Mouse (Mus musculus) left cerebral cortex, adult 2 months (tissue): ENCODE data around the gene Ttll11. TPM values are rescaled to one million over a fixed set of nuclear protein-coding genes. Genes with fewer than 3 reads are reported as not detected.
A peak's percentile ranks its signal among the peaks of the same experiment; 100 is the strongest.

Experiments used
- DNase-seq, 2 experiments: peaks; one replicate each; pipeline ENCODE4 v3.0.0; 2021 to 2022; ENCODE audit warnings: low spot score in 2 of 2, mixed read lengths in 1 of 2; ENCODE audit errors: extremely low spot score in 1 of 2
- H3K27ac ChIP-seq: fragments of 200-600 bp; 2 replicates; pipeline ENCODE4 v1.8.1; 2022
- H3K4me3 ChIP-seq: fragments of 200-600 bp; 2 replicates; pipeline ENCODE4 v1.8.1; 2022
- CTCF ChIP-seq: fragments of 200-600 bp; IDR thresholded peaks from 2 replicates; pipeline ENCODE4 v1.8.1; 2022; ENCODE audit warnings: antibody characterized with exemption, mild to moderate bottlenecking, moderate library complexity
- intact Hi-C: fragments of 180-260 bp; cut with DNase I; formaldehyde crosslinking; loops from one replicate; pipeline ENCODE4 v1.15.1; 2025
- total RNA-seq, 2 experiments: library from RNA; stranded (reverse); gene quantifications; 2 replicates each; pipeline ENCODE4 v1.2.3; 2021

The Ttll11 gene
- total RNA-seq, 2 experiments from 2014 or later: 40.2 to 42.2 TPM

DNA sequence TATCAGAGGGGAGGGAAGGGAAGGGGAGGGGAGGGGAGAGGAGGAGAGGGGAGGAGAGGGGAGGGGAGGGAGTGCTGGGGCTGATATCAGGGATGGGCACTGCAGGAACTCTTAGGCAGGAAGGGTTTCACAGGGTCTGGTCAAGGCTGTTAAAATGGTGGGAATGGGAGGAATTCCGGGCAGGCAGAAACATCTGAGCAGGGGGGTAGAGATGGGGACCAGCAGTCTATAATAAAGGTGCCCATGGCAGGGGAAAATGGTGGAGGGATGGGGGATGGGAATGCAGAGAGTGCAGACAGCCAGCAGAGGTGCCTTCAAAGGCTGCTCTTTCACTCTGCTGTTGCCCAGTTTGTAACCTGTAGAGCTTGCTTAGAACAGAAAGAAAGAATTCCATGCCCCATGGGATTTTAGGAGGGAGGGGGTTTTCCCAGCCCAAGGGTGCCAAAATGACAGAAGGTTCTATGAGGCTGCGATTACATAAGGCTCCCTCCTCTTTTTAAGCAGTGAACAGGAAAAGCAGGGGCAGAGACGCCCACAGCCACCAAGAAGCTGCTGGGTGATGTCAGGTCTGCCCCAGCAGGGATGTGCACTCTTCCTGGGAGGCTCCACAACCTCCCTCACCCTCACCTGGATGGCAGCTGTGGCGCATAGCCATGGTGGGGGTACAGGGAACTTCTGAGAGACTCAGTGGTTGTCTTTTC is 211.0 kb downstream of the Ttll11 start:
- intact Hi-C loops: loop anchor here (2.0 to 10.0 kb wide), 4 partner anchors 54 to 210 kb away; partner anchors contain the start of gene Dab2ip
- TF ChIP-seq CTCF: no peak
- no peak overlapping the region for H3K4me3 ChIP-seq
- H3K27ac ChIP-seq: peak overlapping the region; percentile 86
- peak; percentile 62 to 69 for DNase-seq

DNA sequence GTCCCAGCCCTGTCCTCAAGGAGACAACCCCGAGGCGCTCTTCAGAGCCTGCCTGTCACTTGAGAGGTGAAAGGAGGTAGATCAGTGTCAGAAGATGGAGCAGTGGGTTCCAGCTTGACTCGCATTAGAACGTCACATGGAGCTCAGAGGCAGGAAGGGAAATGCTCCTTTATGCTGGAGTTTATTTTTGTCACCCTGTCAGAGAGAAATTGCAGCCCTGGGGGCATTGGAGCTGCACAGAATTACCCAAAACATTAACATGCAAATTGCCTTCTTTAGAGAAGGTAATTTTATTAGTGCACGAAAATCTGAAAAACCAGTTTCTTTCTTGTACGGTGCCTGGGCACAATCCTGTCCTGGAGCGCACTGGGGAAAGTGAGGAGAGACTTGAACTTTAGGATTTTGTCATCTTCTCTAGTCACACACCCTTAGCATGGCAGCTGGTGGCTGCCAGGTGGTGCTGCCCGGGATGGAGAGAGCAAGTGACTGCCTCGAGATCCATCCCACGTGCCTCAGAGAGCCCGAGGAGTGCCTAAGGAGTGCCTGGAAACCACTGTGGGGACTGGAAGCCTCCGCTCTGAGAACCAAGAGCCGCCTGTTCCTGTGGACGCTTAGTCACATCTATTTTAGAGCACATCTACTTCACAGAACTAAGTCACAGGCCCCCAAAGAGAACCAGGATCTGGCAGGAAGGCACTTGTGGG is 211.7 kb downstream of the Ttll11 start:
- peak; percentile 56 to 70 for DNase-seq
- intact Hi-C loops: loop anchor here (2.0 to 10.0 kb wide), 4 partner anchors 53 to 209 kb away; partner anchors contain the start of gene Dab2ip
- H3K27ac ChIP-seq: peak overlapping the region; percentile 76
- TF ChIP-seq CTCF: no peak
- no peak overlapping the region for H3K4me3 ChIP-seq

DNA sequence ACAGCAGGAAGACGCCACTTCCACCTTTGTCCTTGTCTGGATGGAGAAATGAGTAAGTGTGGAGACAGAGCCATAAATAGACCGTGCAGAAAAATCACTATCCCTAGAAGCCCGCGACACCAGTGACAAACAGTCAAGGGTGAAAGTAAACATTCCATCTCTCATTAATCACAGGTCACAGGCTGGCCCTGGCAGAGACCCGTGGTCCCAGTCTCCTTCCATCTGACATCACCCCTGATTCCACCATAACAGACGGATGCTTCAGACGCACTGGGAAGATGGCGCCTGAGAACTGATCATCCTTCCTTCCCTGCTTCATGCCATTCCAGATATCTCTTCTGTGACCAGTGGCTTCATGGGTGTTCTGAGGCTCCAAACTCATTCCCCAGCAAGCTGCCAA is 215.4 kb downstream of the Ttll11 start:
- Histone ChIP-seq H3K27ac (no peak overlapping the region), H3K4me3 (no peak overlapping the region)
- intact Hi-C loops: loop anchor here (10.0 kb wide), 1 partner anchor 140 kb away; no protein-coding TSS in a partner anchor
- no peak for DNase-seq
- no peak for TF ChIP-seq CTCF

DNA sequence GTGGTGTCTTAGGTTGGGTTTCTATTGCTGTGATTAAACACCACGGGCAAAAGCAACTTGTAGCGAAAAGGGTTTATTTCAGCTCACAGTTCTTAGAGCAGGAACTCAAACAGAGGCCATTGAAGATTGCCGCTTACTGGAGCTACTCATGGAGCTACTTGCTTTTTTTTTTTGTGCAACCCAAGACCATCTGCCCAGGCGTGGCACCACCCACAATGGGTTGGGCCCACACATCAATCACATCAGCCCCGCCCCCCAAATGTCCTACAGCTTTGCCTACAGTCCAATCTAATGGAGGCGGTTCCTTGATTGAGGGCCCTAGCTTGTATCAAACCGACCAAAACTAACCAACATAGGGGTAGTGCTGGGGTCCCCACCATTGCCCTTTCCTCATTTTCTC is 215.9 kb downstream of the Ttll11 start:
- no peak for DNase-seq
- H3K27ac ChIP-seq: no peak overlapping the region
- intact Hi-C loops: loop anchor here (10.0 kb wide), 1 partner anchor 141 kb away; no protein-coding TSS in a partner anchor
- no peak for TF ChIP-seq CTCF
- H3K4me3 ChIP-seq: no peak overlapping the region

DNA sequence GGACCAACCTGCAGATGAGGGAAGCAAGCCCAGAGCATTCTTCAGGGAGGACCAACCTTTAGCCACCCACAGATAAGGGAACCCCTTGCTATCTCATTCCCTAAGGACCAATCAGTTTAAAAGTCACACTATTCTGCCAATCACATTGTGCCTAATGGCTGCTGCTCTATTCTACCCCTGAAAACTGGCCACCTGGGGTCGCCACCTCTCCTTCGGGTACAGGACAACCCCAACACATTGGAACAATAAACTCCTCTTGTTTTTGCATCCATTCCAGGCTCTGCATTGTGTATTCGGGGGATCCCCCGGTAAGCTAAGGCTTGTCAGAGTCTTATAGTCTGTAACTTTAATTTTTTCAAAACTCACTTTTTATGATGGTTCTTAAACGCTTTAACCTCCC is 218.3 kb downstream of the Ttll11 start:
- TF ChIP-seq CTCF: no peak
- Histone ChIP-seq H3K27ac (no peak overlapping the region), H3K4me3 (no peak overlapping the region)
- intact Hi-C loops: loop anchor here (10.0 kb wide), 1 partner anchor 143 kb away; no protein-coding TSS in a partner anchor
- no peak for DNase-seq

DNA sequence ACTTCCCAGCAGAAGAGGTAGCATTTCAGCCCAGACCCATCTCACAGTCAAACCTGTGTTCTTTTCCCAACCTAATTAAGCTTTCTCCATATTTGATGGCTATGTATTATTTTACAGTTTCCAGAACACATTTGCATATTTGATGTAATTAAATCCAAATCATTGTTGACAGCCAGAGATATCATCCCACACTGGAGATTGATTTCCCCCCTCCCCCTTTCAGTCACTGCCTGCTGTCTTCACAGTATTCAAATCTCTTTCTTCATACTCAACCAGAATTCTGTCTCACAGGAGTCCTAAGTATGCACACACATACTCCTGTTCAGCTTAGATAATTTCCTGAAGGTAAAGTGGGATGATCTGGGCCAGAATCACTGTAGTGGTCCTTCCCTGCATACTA is 218.8 kb downstream of the Ttll11 start:
- H3K4me3 ChIP-seq: no peak overlapping the region
- TF ChIP-seq CTCF: no peak
- H3K27ac ChIP-seq: no peak overlapping the region
- DNase-seq: no peak
- intact Hi-C loops: loop anchor here (10.0 kb wide), 1 partner anchor 144 kb away; no protein-coding TSS in a partner anchor

DNA sequence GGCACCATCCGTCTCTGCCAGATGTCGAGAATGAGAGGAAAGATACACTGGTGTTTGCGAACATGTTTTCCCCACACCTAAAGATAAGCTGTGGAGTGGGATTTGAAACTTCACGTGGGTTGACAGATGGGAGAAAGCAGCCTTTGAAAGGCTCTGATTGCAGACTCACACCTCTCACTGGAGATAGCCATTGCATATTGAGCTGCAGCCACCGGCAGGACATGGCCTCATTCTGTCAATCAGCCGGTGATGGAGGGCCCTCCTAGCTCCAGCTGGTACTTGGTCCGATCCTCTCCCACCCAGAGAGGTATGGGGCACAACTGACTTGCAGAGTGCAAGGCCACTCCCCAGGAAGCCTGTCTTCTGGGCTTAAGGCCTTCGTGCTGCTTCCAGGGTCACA is 219.4 kb downstream of the Ttll11 start:
- TF ChIP-seq CTCF: no peak
- intact Hi-C loops: loop anchor here (10.0 kb wide), 1 partner anchor 144 kb away; no protein-coding TSS in a partner anchor
- no peak overlapping the region for H3K27ac ChIP-seq
- H3K4me3 ChIP-seq: no peak overlapping the region
- no peak for DNase-seq

DNA sequence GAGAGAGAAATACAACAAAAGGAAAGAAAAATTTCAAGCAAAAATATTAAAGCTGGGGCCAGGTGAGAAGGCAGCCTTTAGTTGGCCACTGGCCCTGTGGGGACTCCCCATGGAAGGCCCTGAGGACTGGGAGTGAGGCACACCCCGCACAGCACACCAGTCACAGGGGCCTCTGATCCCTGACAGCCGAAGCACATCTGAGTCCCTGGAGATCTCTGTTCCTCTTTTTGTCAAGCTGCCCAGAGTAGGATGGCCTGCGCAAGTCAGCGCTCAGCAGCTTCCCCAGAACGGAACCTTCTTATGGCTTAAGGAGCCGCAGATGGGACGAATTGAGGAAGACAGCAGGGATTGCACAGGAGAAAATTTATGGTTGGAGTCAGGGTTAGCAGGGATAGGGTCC is 223.2 kb downstream of the Ttll11 start:
- intact Hi-C loops: no loop called here

DNA sequence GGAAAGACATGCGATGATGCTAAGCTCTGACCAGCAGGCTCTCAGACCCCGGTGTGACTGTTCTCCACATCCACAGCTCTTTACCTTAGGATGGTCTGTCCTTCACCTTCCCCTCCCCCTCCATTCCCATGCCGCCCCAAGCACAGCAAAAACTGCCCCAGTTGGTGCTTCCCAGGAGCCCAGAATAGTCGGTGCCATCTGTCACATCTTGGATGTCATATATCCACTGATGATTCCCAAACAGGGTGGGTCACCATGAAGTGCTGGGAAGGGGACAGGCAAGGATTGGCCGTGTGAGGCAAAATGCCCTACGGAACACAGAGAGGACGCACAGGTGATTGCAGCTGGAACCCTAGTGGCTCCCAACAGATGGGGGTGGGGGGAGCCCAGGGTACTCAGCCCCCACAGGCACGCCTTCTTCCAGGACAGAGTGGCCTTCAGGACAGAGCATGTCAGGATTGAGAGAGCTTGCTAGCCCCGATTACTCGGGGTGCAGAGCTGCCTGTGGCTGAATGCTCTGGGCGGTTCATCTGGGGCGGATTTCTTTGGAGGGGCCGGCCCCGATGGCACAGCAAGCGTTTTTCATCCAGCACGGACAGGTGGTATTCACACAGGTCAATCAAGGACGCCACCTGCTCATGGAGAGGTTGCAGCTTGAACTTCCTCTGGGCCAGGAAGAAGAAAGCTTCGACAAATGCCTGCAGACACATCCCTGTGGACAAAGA is 227.8 kb downstream of the Ttll11 start:
- intact Hi-C loops: no loop called here
- no peak overlapping the region for H3K4me3 ChIP-seq
- H3K27ac ChIP-seq: no peak overlapping the region
- DNase-seq: no peak
- TF ChIP-seq CTCF: no peak

More for the DNA sequence above, 223.2 kb downstream of the Ttll11 start:
- Histone ChIP-seq H3K4me3 (no peak overlapping the region), H3K27ac (no peak overlapping the region)
- TF ChIP-seq CTCF: no peak
- DNase-seq: no peak

DNA sequence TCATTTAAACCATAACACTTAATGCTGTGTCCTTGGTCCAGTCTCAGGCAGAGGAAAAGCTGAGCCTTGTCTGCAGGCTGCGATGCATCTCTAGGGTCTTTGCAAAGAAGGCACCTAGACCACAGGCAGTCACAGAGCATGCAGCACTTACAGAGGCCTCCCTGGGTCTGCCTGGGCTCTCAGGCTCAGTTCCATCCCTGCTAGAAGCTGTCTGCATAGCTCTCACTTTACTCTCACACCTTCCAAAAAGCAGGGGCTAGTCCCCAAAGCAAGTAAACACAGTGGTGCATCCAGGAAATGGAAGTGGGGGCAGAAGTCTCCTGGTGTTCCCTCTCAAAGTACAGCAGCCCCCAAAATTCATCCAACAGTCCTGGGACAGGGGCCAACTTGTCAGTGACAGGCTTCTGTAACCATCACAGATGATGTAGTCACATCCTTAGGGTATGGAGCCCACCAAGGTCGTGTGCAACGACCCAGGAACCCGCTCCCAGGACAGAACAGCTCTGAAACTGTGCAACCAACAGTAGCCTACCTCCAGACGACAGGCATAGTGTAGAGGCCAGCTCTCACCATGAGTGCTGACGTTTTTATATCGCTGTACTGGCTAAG is 229.1 kb downstream of the Ttll11 start:
- no peak for TF ChIP-seq CTCF
- Histone ChIP-seq H3K27ac (no peak overlapping the region), H3K4me3 (no peak overlapping the region)
- no peak for DNase-seq
- intact Hi-C loops: no loop called here

DNA sequence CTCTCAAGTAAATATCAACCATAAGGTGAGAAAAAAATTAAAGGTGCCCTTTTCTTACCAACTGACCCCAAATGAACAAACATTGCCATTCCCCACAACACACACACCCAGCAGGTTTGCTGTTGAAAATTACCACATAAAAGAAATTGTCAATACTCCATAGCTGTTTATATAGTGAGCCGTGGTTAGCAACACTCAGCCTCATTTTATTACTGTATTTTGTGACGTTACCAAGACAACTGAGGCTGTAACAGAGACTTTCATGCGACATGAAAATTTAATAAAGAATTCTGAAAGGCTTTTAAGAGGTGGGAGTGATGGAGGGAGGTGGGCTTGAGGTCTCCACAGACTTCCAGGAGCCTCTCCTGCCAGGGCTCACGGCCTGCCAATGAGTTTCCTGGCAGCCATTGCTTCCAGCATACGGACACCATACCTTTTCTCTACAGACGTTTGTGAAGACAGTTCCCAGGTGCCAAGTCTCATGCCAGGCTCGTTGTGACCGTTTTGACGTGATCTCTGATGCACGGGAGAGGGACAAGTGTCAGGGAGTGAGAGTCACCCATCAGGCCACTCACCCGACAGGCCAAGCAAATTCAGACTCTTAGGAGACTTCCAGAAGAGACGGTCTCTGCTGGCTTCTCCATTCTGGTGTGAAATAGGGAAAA is 232.2 kb downstream of the Ttll11 start:
- H3K27ac ChIP-seq: no peak overlapping the region
- TF ChIP-seq CTCF: no peak
- intact Hi-C loops: no loop called here

More for the DNA sequence above, 232.2 kb downstream of the Ttll11 start:
- H3K4me3 ChIP-seq: no peak overlapping the region
- no peak for DNase-seq
